In genomic region chr8:104127160-104127883, GRCm38 (mm10) we compare ENCODE assay signal across 9 mouse cellular contexts. TPM values are rescaled to one million over a fixed set of nuclear protein-coding genes. Genes with fewer than 3 reads are reported as not detected.
DNase-seq lines count a peak whose midpoint lies in the region; ATAC-seq and TF ChIP-seq lines count a peak whose summit lies in the region.
"Had no signal": no experiment of that assay in that cellular context is flagged by ENCODE, and none has a peak within 500 bp of the region (broad histone marks: within the 10 kb centered on the region; RNA-seq: fewer than 3 reads in every experiment).

No protein-coding gene starts in this region.

- 66% methylated on average over 4 of the region's 4 CpGs for WGBS in forebrain, embryonic 15.5 days
- 89% methylated on average over 4 of the region's 4 CpGs for WGBS in forebrain, embryonic 10.5 days
- WGBS in limb, embryonic 14.5 days = 69% methylated on average over 4 of the region's 4 CpGs

- H3K4me1 ChIP-seq in forebrain, embryonic 15.5 days = peaks cover 6% of the 10 kb centered on the region; the same call in 1 of the 2 replicates
- no peaks in the 10 kb centered on the region for H3K4me1 ChIP-seq in forebrain, embryonic 10.5 days
- H3K4me1 ChIP-seq in limb, embryonic 14.5 days (ENCODE audit: control insufficient read depth, insufficient read depth, low read length) = no peaks in the 10 kb centered on the region

- H3K4me3 ChIP-seq in forebrain, embryonic 15.5 days = no peak overlapping the region
- H3K4me3 ChIP-seq in forebrain, embryonic 10.5 days = no peak overlapping the region
- H3K4me3 ChIP-seq in limb, embryonic 14.5 days (replicated peaks; ENCODE audit: low read length) = no peak overlapping the region

- no peak overlapping the region for H3K9ac ChIP-seq in forebrain, embryonic 15.5 days (replicated peaks)
- H3K9ac ChIP-seq in limb, embryonic 14.5 days (ENCODE audit: low read depth, low read length, severe bottlenecking) = no peak overlapping the region
- H3K9ac ChIP-seq: hindbrain, embryonic 14.5 days had no signal

- no peaks in the 10 kb centered on the region for H3K9me3 ChIP-seq in forebrain, embryonic 15.5 days
- H3K9me3 ChIP-seq in forebrain, embryonic 10.5 days = no peaks in the 10 kb centered on the region
- H3K9me3 ChIP-seq in limb, embryonic 14.5 days (ENCODE audit: control insufficient read depth, low read length) = no peaks in the 10 kb centered on the region

- peak; percentile 73 for ATAC-seq in forebrain, embryonic 15.5 days (replicated peaks)
- peak; percentile 58; the same call in 1 of the 2 replicates for ATAC-seq in limb, embryonic 14.5 days (ENCODE audit: low FRiP score, low read depth)

- H3K4me2 ChIP-seq in forebrain, embryonic 15.5 days (replicated peaks) = no peak overlapping the region
- no peak overlapping the region for H3K4me2 ChIP-seq in limb, embryonic 14.5 days (replicated peaks; ENCODE audit: low read depth, low read length, severe bottlenecking)
- H3K4me2 ChIP-seq: hindbrain, embryonic 14.5 days had no signal

- H3K36me3 ChIP-seq in forebrain, embryonic 15.5 days = no peaks in the 10 kb centered on the region
- no peaks in the 10 kb centered on the region for H3K36me3 ChIP-seq in forebrain, embryonic 10.5 days (replicated peaks)
- H3K36me3 ChIP-seq in limb, embryonic 14.5 days (ENCODE audit: control insufficient read depth, insufficient read depth, low read length) = no peaks in the 10 kb centered on the region

- no peak for TF ChIP-seq POLR2A in limb, embryonic 14.5 days (IDR thresholded peaks at IDR 0.05; ENCODE audit: borderline replicate concordance, extremely low read depth, insufficient read depth, insufficient read length)

- DNase-seq in forebrain, embryonic 10.5 days (ENCODE audit: extremely low spot score, low spot score) = no peak
- peak; percentile 8 for DNase-seq in thymus, postnatal 25 days
- no peak for DNase-seq in thymus, postnatal 4 days
- DNase-seq in limb, embryonic 14.5 days (ENCODE audit: low spot score) = peak; percentile 53
- DNase-seq in telencephalon, adult 2 months (ENCODE audit: low read depth, low spot score) = peak; percentile 95
- no peak for DNase-seq in retina, embryonic 14.5 days (ENCODE audit: low spot score)
- DNase-seq in adrenal gland, postnatal 14 days = no peak

- no peaks in the 10 kb centered on the region for H3K27me3 ChIP-seq in forebrain, embryonic 15.5 days
- no peaks in the 10 kb centered on the region for H3K27me3 ChIP-seq in forebrain, embryonic 10.5 days (ENCODE audit: poor library complexity, severe bottlenecking)
- no peaks in the 10 kb centered on the region for H3K27me3 ChIP-seq in limb, embryonic 14.5 days (ENCODE audit: control insufficient read depth, insufficient read depth, low read length)

- H3K27ac ChIP-seq in forebrain, embryonic 15.5 days (replicated peaks) = peak overlapping the region; percentile 29; the same call in 1 of the 2 replicates
- no peak overlapping the region for H3K27ac ChIP-seq in forebrain, embryonic 10.5 days
- no peak overlapping the region for H3K27ac ChIP-seq in limb, embryonic 14.5 days (replicated peaks; ENCODE audit: low read depth, low read length)
- H3K27ac ChIP-seq: hindbrain, embryonic 14.5 days had no signal

RNA-seq across cellular contexts. Expression of gene Cdh5, which starts 25.9 kb away (rescaled TPM):
- 9.0 and 9.3 TPM in 2 replicates for polyA plus RNA-seq in forebrain, embryonic 15.5 days (2015; fragmentation: Nextera tagmentation; extraction: Ambion mirVana)
- polyA plus RNA-seq in forebrain, embryonic 10.5 days (2016; fragmentation: Nextera tagmentation; extraction: Ambion mirVana) = 12.5 and 14.3 TPM in 2 replicates
- 58.0 and 62.1 TPM in 2 replicates for polyA plus RNA-seq in limb, embryonic 14.5 days (2012; rRNA removed)
- 34.1 and 34.6 TPM in 2 replicates for polyA plus RNA-seq in limb, embryonic 14.5 days (2014; fragmentation: Nextera tagmentation; extraction: Ambion mirVana)
- total RNA-seq in adrenal gland, postnatal 14 days (2021) = 137 and 152 TPM in 2 replicates

RNA-seq across cellular contexts. Expression of gene Bean1, which starts 42.9 kb away (rescaled TPM):
- 2.1 and 2.2 TPM in 2 replicates for polyA plus RNA-seq in forebrain, embryonic 15.5 days (2015; fragmentation: Nextera tagmentation; extraction: Ambion mirVana)
- 0.09 TPM in 1 of 2 replicates, not detected in the other for polyA plus RNA-seq in forebrain, embryonic 10.5 days (2016; fragmentation: Nextera tagmentation; extraction: Ambion mirVana)
- polyA plus RNA-seq in limb, embryonic 14.5 days (2012; rRNA removed) = 4.5 and 6.5 TPM in 2 replicates
- polyA plus RNA-seq in limb, embryonic 14.5 days (2014; fragmentation: Nextera tagmentation; extraction: Ambion mirVana) = 1.7 and 1.8 TPM in 2 replicates
- 7.1 and 10.3 TPM in 2 replicates for total RNA-seq in adrenal gland, postnatal 14 days (2021)

Comparison
In these comparisons a context has a peak if more than half of its experiments do, and no peak if none do; other contexts are left out.
1. DNase-seq: peak in thymus, postnatal 25 days (single experiment), limb, embryonic 14.5 days (single experiment) and telencephalon, adult 2 months (single experiment); none in forebrain, embryonic 10.5 days (single experiment), thymus, postnatal 4 days (single experiment), retina, embryonic 14.5 days (single experiment) and adrenal gland, postnatal 14 days (single experiment).